In the genomic region with DNA sequence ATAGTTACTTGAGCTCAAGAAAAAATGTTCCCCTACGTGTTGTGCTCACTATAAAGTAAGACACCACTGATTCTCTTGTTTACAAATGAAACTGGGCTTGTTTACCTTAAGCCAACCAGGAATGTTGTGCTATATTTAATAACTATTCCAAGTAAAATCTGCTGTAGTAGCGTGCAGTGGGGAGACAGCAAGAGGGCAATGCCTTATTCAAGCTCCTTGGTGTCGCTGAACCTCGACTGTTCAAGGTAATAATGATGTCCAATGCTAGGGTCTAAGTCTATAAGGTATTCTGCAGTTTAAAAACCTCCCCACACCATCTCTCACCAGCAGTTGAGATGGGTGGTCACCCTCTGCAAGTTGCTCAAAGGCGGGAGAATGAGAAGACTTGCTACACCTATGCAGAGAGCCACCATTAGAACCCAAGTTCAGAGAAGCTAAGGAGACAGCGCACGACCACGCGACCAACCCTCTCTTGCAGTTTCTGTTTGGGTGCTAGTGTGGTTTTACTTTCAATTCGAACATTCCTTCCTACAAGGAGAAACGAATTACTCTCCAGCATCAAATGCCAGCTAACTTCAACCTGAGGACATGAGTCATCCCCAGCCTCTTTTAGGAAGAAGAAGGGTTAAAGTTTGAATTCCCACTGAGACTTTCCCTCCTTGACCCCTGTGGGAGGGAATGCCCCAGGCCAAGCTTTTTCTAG, we compare ENCODE assay signal across 9 mouse cellular contexts.
DNase-seq lines count a peak whose midpoint lies in the region; ATAC-seq and TF ChIP-seq lines count a peak whose summit lies in the region.
"Had no signal": no experiment of that assay in that cellular context is flagged by ENCODE, and none has a peak within 500 bp of the region (broad histone marks: within the 10 kb centered on the region; RNA-seq: fewer than 3 reads in every experiment).

No protein-coding gene starts in this region.

- H3K9ac ChIP-seq in limb, embryonic 12.5 days (replicated peaks): no peak overlapping the region
- H3K9ac ChIP-seq: liver, embryonic 14.5 days had no signal

- TF ChIP-seq POLR2A in bone marrow, adult 2 months (IDR thresholded peaks at IDR 0.05; ENCODE audit: borderline replicate concordance, control insufficient read depth, low read depth, low read length): no peak

- 81% methylated on average over 11 of the region's 11 CpGs for WGBS in limb, embryonic 12.5 days
- WGBS in limb, embryonic 10.5 days: 87% methylated on average over 11 of the region's 11 CpGs
- WGBS in bone marrow, adult 2 months: 30% methylated on average over 11 of the region's 11 CpGs

- H3K4me1 ChIP-seq in limb, embryonic 12.5 days (replicated peaks): peaks cover 40% of the 10 kb centered on the region
- peaks cover 42% of the 10 kb centered on the region for H3K4me1 ChIP-seq in limb, embryonic 10.5 days
- no peaks in the 10 kb centered on the region; the same call in 1 of the 2 replicates for H3K4me1 ChIP-seq in bone marrow, adult 2 months (ENCODE audit: control insufficient read depth, insufficient read depth, low read length)

- TF ChIP-seq CTCF in bone marrow, adult 2 months (IDR thresholded peaks at IDR 0.05; ENCODE audit: control insufficient read depth, insufficient read depth, low read length): no peak

- H3K4me2 ChIP-seq in limb, embryonic 12.5 days: peak overlapping the region; percentile 15

- H3K27ac ChIP-seq in limb, embryonic 12.5 days: peak overlapping the region; percentile 72
- H3K27ac ChIP-seq in limb, embryonic 10.5 days: no peak overlapping the region
- H3K27ac ChIP-seq in bone marrow, adult 2 months (ENCODE audit: control insufficient read depth, insufficient read depth, low read depth, low read length, poor library complexity): no peak overlapping the region
- H3K27ac ChIP-seq: liver, embryonic 14.5 days had no signal

- H3K27me3 ChIP-seq in limb, embryonic 12.5 days: no peaks in the 10 kb centered on the region
- no peaks in the 10 kb centered on the region for H3K27me3 ChIP-seq in limb, embryonic 10.5 days (ENCODE audit: low read depth, poor library complexity, severe bottlenecking)

- no peak for DNase-seq in limb, embryonic 10.5 days (ENCODE audit: low spot score)
- peak; percentile 70 for DNase-seq in CD4-positive, CD25-positive, alpha-beta regulatory T cell, adult 2 months (ENCODE audit: low read depth, low spot score)
- no peak for DNase-seq in neural tube, embryonic 10.5 days (ENCODE audit: extremely low spot score, low spot score)
- no peak for DNase-seq in c-Kit-positive CD71-positive TER-119-positive erythroid progenitor cells, embryonic 14.5 days (ENCODE audit: low spot score)
- DNase-seq: right cerebral cortex, postnatal 14 days had no signal

- H3K9me3 ChIP-seq in limb, embryonic 12.5 days: no peaks in the 10 kb centered on the region
- H3K9me3 ChIP-seq in limb, embryonic 10.5 days (replicated peaks): no peaks in the 10 kb centered on the region

- H3K36me3 ChIP-seq in limb, embryonic 12.5 days: no peaks in the 10 kb centered on the region
- H3K36me3 ChIP-seq in limb, embryonic 10.5 days: no peaks in the 10 kb centered on the region

- ATAC-seq in limb, embryonic 12.5 days (ENCODE audit: insufficient number of reproducible peaks, insufficient read depth, low FRiP score, low TSS enrichment, low read depth): no peak
- 0 out of 2 replicates have a peak, but pooled peaks have one; percentile 12 for ATAC-seq in megakaryocyte, adult 5-6 weeks (ENCODE audit: poor library complexity, severe bottlenecking)

- no peak overlapping the region for H3K4me3 ChIP-seq in limb, embryonic 12.5 days (replicated peaks)
- no peak overlapping the region for H3K4me3 ChIP-seq in limb, embryonic 10.5 days
- H3K4me3 ChIP-seq in bone marrow, adult 2 months (replicated peaks; ENCODE audit: control insufficient read depth, low read depth, low read length): peak overlapping the region; percentile 2
